In genomic region chr4:101260744-101261291, GRCm38 (mm10) we compare ENCODE assay signal across 16 mouse cellular contexts. TPM values are rescaled to one million over a fixed set of nuclear protein-coding genes. Genes with fewer than 3 reads are reported as not detected.
DNase-seq lines count a peak whose midpoint lies in the region; ATAC-seq and TF ChIP-seq lines count a peak whose summit lies in the region.
"Had no signal": no experiment of that assay in that cellular context is flagged by ENCODE, and none has a peak within 500 bp of the region (broad histone marks: within the 10 kb centered on the region; RNA-seq: fewer than 3 reads in every experiment).

No protein-coding gene starts in this region.

- 62% methylated on average over 8 of the region's 8 CpGs for WGBS in heart, postnatal 0 days
- 39% methylated on average over 8 of the region's 8 CpGs for WGBS in heart, adult 2 months

- peaks cover 3% of the 10 kb centered on the region for H3K79me2 ChIP-seq in heart, adult 2 months (replicated peaks; ENCODE audit: control insufficient read depth, insufficient read depth, low read length)

- H3K9ac ChIP-seq in heart, postnatal 0 days (replicated peaks; ENCODE audit: low read depth, low read length), result no peak overlapping the region
- no peak overlapping the region for H3K9ac ChIP-seq in heart, adult 2 months (ENCODE audit: low read depth, low read length)
- H3K9ac ChIP-seq: forebrain, embryonic 15.5 days; hindbrain, embryonic 13.5 days; limb, embryonic 15.5 days; midbrain, embryonic 12.5 days had no signal

- H3K9me3 ChIP-seq in heart, postnatal 0 days (replicated peaks; ENCODE audit: control insufficient read depth, low read length), result no peaks in the 10 kb centered on the region
- H3K9me3 ChIP-seq: forebrain, embryonic 15.5 days; hindbrain, embryonic 13.5 days; limb, embryonic 15.5 days; midbrain, embryonic 12.5 days had no signal

- H3K4me2 ChIP-seq in heart, postnatal 0 days (ENCODE audit: low read depth, low read length), result no peak overlapping the region
- H3K4me2 ChIP-seq: forebrain, embryonic 15.5 days; hindbrain, embryonic 13.5 days; limb, embryonic 15.5 days; midbrain, embryonic 12.5 days had no signal

- TF ChIP-seq EP300 in heart, postnatal 0 days (IDR thresholded peaks at IDR 0.05; ENCODE audit: low read depth), result no peak
- no peak for TF ChIP-seq EP300 in heart, adult 2 months (IDR thresholded peaks at IDR 0.05; ENCODE audit: insufficient read depth, low read depth, low read length)

- TF ChIP-seq CTCF in heart, postnatal 0 days (IDR thresholded peaks at IDR 0.05; ENCODE audit: low read depth), result no peak
- TF ChIP-seq CTCF in heart, adult 2 months (IDR thresholded peaks at IDR 0.05), result no peak

- H3K27ac ChIP-seq in heart, postnatal 0 days (ENCODE audit: low read depth), result peak overlapping the region; percentile 5; the same call in 1 of the 2 replicates
- H3K27ac ChIP-seq in heart, adult 2 months, result no peak overlapping the region
- H3K27ac ChIP-seq: forebrain, embryonic 15.5 days; hindbrain, embryonic 13.5 days; limb, embryonic 15.5 days; midbrain, embryonic 12.5 days had no signal

- ATAC-seq in heart, postnatal 0 days (ENCODE audit: insufficient read depth, low read depth), result no peak
- ATAC-seq in common myeloid progenitor, adult 5-6 weeks (replicated peaks; ENCODE audit: low read depth, poor library complexity, severe bottlenecking), result peak; percentile 21
- ATAC-seq: forebrain, embryonic 15.5 days had no signal

- intact Hi-C loops in heart, adult 2 months (cut with DNase I), result loop anchor here (5.0 to 10.0 kb wide), 2 partner anchors 59 to 384 kb away; partner anchors contain the start of gene Leprot
- intact Hi-C loops in left cerebral cortex, postnatal 4 days (cut with DNase I), result loop anchor here (10.0 kb wide), 1 partner anchor 56 kb away; no protein-coding TSS in a partner anchor

- no peak overlapping the region for H3K4me3 ChIP-seq in heart, postnatal 0 days (ENCODE audit: low read depth, low read length)
- no peak overlapping the region for H3K4me3 ChIP-seq in heart, adult 2 months
- H3K4me3 ChIP-seq: forebrain, embryonic 15.5 days; hindbrain, embryonic 13.5 days; limb, embryonic 15.5 days; midbrain, embryonic 12.5 days had no signal

- peaks cover 23% of the 10 kb centered on the region for H3K4me1 ChIP-seq in heart, postnatal 0 days (ENCODE audit: control insufficient read depth, insufficient read depth)
- H3K4me1 ChIP-seq in heart, adult 2 months (ENCODE audit: control insufficient read depth, insufficient read depth, low read length), result peaks cover 24% of the 10 kb centered on the region

- no peaks in the 10 kb centered on the region for H3K27me3 ChIP-seq in heart, postnatal 0 days (ENCODE audit: control insufficient read depth, insufficient read depth, low read length)
- H3K27me3 ChIP-seq in heart, adult 2 months (ENCODE audit: control insufficient read depth, insufficient read depth, low read length), result no peaks in the 10 kb centered on the region
- no peaks in the 10 kb centered on the region for H3K27me3 ChIP-seq in splenic B cell, adult 2 months (ENCODE audit: control insufficient read depth, insufficient read depth, low read length, poor library complexity, severe bottlenecking)
- H3K27me3 ChIP-seq: CH12.LX; forebrain, embryonic 15.5 days; hindbrain, embryonic 13.5 days; limb, embryonic 15.5 days had no signal

- DNase-seq in heart, postnatal 0 days (ENCODE audit: low spot score), result no peak
- DNase-seq in heart, adult 2 months, result no peak
- DNase-seq in CD4-positive, CD25-positive, alpha-beta regulatory T cell, adult 2 months (ENCODE audit: low read depth, low spot score), result peak; percentile 76
- peak; percentile 53 for DNase-seq in splenic B cell, adult 2 months (ENCODE audit: low read depth, low spot score)
- no peak for DNase-seq in testis, postnatal 10 days (ENCODE audit: low spot score)
- DNase-seq in cerebellum, postnatal 4 days (ENCODE audit: low spot score in 2 of 2), result no peak
- no peak for DNase-seq in left cerebral cortex, postnatal 4 days
- DNase-seq: adrenal gland, postnatal 10 days; gastrocnemius, postnatal 25 days; lung, postnatal 14 days had no signal

- no peak for TF ChIP-seq POLR2A in heart, adult 2 months (IDR thresholded peaks at IDR 0.05; ENCODE audit: insufficient read depth, low read depth, low read length)

- H3K36me3 ChIP-seq in heart, postnatal 0 days (replicated peaks; ENCODE audit: control insufficient read depth, insufficient read depth, low read length), result no peaks in the 10 kb centered on the region
- H3K36me3 ChIP-seq in heart, adult 2 months (ENCODE audit: control insufficient read depth, insufficient read depth, low read length), result peaks cover 10% of the 10 kb centered on the region
- no peaks in the 10 kb centered on the region for H3K36me3 ChIP-seq in splenic B cell, adult 2 months (ENCODE audit: control insufficient read depth, insufficient read depth, low read length, poor library complexity, severe bottlenecking)
- H3K36me3 ChIP-seq: forebrain, embryonic 15.5 days; hindbrain, embryonic 13.5 days; limb, embryonic 15.5 days; midbrain, embryonic 12.5 days had no signal

RNA-seq across cellular contexts. Expression of gene Jak1, which starts 4.3 kb away (rescaled TPM):
- 37.4 and 44.2 TPM in 2 replicates for total RNA-seq in heart, postnatal 0 days (2014; rRNA removed; ENCODE audit: low replicate concordance)
- polyA plus RNA-seq in heart, postnatal 0 days (2015; fragmentation: Nextera tagmentation; extraction: Ambion mirVana), result 55.1 and 63.4 TPM in 2 replicates
- total RNA-seq in heart, adult 2 months (2021), result 10 to 100 TPM; 86.7 to 95.4 TPM
- polyA plus RNA-seq in heart, adult 2 months (2012; rRNA removed), result 30.9 and 53.7 TPM in 2 replicates
- total RNA-seq in common myeloid progenitor, adult 5-6 weeks (2017), result 93.4 and 111 TPM in 2 replicates
- total RNA-seq in left cerebral cortex, postnatal 4 days (2021), result 100 to 1,000 TPM; 103 to 106 TPM

Comparison
In these comparisons a context has a peak if more than half of its experiments do, and no peak if none do; other contexts are left out.
1. DNase-seq: peak in CD4-positive, CD25-positive, alpha-beta regulatory T cell, adult 2 months (single experiment) and splenic B cell, adult 2 months (single experiment); none in heart, postnatal 0 days (single experiment), heart, adult 2 months (0 of 2), testis, postnatal 10 days (single experiment), cerebellum, postnatal 4 days (0 of 2) and left cerebral cortex, postnatal 4 days (single experiment).